Mouse (Mus musculus): ENCODE measurements around the gene Kif1b. TPM values are rescaled to one million over a fixed set of nuclear protein-coding genes. Genes with fewer than 3 reads are reported as not detected.

Kif1b gene
- total RNA-seq, 2 experiments from 2014 or later = 18.6 to 28.4 TPM

GRCm38 (mm10) chr4:149317387-149317786, 9.9 kb upstream of the Kif1b start:
- ATAC-seq (replicated peaks; ENCODE audit: poor library complexity) = no peak

DNA sequence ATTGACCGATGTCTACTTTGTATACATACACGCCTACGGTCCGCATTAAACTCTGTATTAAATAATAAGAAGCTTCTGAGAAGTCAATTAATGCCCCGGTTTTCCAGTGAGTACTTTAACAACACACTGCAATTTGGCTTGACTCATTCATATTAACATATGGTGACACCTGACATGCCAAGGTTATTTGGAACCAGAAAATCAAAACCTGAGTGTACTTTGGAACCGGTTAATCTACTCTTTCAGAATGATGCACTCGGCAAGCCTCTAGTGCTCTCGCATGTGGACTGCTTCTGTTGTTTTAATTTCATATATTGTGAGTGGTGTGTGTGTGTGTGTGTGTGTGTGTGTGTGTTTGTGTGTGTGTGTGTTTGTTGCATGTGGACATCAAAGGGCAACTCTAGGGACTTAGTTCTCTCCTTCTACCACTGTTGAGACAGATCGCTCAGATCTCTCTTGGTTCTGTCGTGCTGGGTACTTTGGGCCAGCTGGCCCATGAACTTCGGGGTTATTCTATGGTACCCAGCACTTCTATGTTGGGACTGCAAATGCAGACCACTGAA, 6.9 kb upstream of the Kif1b start:
- no peak for ATAC-seq (replicated peaks; ENCODE audit: poor library complexity)

- ATAC-seq (replicated peaks; ENCODE audit: poor library complexity) = no peak
Measured at GRCm38 (mm10) chr4:149313558-149314253, 6.2 kb upstream of the Kif1b start.

GRCm38 (mm10) chr4:149311996-149312395, 4.5 kb upstream of the Kif1b start:
- ATAC-seq (replicated peaks; ENCODE audit: poor library complexity) = no peak

- ATAC-seq (replicated peaks; ENCODE audit: poor library complexity) = no peak
Measured at GRCm38 (mm10) chr4:149308491-149308820, 963 bp upstream of the Kif1b start.

DNA sequence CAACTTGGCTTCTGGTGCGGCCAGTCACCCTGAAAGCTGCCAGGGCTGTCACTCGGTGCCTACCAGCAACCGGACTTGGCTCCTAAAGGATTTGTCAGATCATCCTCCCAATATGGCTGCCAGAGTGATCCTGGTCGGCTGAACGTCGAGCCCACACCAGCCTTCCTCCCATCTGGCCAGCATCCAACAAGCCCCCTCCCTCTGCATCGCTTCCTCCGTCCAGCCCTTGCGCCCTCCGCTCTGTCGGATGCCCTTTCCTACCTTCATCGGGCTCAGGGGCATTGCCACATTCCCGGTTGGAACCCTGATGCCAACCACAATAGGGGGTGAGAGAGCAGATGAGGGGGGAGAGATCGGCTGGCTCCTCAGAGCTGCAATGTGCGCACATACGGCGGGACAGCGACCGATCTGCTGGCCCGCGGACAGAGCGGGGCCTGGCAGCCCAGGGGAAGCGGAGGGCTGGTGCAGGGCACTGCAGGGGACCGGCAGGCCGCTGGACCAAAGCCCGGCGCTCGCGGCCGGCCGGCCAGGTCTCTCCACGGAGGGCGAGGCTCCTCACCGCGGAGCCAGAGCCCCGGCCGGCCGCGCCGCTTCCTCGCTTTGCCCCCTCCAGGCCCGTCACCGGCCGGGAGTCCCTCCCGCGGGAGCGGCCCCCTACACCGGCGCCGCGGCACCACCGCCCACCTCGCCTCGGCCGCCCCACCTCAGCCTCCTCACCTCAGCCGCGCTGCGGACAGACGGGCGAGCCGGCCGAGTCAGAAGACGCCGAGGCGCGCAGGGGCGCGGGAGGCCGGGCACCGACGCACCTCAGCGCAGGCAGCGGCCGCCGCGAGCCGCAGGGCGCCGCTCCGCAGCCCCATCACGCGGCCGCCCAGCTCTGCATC, 539 bp downstream of the Kif1b start:
- ATAC-seq (replicated peaks; ENCODE audit: poor library complexity) = no peak

GRCm38 (mm10) chr4:149305761-149306711, 1.5 kb downstream of the Kif1b start:
- no peak for ATAC-seq (replicated peaks; ENCODE audit: poor library complexity)

DNA sequence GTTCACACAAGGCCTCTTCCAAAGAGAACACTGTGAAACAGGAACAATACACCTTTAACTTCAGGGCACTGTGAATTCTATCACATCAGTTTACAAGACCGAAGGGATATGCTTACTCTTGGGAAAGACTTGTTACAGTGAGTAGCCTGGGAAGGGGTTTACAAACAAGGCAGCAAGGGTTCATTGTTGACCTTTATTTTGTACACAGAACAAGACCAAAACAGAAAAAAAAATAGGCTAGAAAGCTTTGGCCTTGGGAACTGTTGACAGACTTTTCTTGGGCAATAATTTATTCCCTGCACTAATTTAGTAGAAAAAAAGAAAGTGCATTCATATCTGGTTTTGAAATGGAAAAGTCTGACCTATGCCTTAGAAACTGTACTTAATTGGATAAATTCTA, 3.0 kb downstream of the Kif1b start:
- ATAC-seq (replicated peaks; ENCODE audit: poor library complexity) = no peak

DNA sequence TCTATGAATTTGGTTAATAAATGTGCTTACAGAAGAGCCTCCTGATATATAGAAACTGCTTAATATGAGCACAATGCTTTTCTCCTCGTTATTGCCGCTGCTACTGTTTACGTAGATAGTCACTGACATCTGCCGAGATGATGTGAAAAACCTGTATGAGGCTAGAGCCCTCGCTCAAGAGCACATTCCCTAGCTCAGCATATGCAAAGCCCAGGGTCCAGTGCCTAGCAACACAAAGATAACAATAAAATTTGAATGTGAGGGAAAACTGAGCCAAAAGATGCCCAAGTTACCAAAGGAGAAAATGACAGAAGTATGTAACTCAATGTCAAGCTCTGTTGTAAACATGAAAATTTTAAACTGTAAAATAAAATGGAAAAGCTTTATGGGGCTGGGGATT, 4.0 kb downstream of the Kif1b start:
- no peak for ATAC-seq (replicated peaks; ENCODE audit: poor library complexity)

GRCm38 (mm10) chr4:149302751-149303150, 4.7 kb downstream of the Kif1b start:
- ATAC-seq (replicated peaks; ENCODE audit: poor library complexity) = no peak

DNA sequence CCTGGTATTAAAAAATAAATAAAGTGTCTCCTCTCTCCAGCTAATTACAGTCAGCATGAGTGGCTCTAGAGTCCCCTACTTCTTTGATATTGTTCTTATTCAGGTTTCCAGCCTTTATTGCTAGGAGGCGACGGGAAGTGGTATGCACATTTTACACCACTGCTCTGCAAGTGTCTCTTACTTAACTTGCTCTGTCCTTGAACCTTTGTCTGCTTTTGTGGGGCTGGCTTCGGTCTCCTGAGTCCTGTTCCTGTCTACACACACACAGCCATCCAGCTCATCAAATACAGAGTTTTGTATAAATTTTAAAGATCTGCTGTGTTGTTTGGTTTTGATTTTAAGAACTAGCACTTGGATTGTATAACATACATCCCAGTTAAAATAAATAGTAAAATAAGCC, 5.4 kb downstream of the Kif1b start:
- no peak for ATAC-seq (replicated peaks; ENCODE audit: poor library complexity)

DNA sequence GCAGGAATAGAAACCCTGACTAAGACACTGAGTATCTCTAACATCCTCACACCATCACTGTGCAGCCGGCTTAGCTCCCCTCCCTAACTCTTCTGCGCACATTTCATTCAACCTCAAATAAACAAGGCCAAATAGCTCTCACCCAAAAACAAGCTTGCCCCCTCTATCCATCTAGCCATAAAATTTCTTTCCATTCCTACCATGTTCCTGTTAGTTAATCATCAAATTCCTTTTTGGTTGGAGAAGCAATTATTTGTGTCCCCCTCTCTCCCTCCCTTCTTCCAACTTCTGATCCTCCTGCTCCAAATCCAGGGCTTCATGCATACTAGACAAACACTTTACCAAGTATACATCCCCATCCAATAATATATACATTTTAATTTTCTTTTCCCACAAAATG, 11.0 kb downstream of the Kif1b start:
- no peak for ATAC-seq (replicated peaks; ENCODE audit: poor library complexity)

GRCm38 (mm10) chr4:149292984-149293383, 14.5 kb downstream of the Kif1b start:
- ATAC-seq (replicated peaks; ENCODE audit: poor library complexity) = no peak

DNA sequence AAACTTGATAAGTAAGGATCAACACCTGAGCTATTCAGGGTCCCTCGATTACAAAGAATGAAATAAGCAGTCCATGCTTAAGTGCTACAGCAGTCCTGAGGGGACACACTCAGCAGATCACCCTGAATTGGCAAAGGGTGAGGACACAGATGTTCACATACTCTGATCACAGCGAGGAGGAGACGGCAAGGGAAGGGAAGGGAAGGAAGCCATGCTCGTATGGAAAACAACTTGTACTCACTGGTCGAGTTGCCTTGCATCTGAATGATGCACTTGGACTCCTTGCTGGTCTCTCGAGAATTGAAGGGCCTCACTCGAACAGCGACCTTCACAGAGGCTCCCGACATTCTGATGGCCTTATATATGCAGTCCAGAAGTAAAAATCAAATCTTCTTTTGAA, 16.4 kb downstream of the Kif1b start:
- no peak for ATAC-seq (replicated peaks; ENCODE audit: poor library complexity)

- ATAC-seq (replicated peaks; ENCODE audit: poor library complexity) = no peak
Measured at GRCm38 (mm10) chr4:149290157-149290750, 17.2 kb downstream of the Kif1b start.

DNA sequence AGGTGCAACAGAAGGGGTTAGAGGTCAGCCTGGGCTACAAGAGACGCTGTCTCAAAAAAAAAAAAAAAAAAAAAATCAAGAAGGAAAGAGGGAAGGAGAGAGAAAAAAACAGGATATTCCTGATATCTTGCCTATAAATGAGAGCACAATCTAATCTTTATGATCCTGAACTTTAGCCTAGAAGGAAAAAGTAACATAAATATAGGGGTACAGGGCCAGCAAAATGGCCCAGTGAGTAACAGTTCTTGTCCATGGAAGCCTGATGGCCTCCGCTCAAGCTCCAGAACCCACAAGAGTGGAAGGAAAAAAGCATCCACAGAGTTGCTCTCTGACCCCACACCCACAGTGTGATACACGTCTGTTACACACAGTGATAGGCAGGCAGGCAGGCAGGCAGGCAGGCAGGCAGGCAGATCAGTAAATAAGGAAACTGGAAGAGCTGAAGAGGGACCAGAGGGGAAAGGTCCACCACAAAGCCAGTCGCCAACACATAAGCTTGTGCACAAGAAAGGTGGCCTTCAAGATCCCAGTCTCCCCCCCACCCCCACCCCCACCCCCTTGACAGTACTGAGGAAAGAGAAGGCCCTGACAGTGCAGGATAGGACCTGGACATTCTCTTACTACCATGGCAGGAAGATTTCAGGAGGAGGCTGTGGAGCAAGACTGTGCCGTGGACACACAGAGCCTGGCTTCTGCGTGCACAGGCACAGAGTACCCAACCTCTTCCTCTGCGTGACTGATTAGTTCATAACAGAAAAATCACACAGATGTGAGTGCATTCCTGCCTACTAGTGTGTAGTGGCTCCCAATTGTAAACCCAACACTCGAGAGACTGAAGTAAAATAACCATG, 21.0 kb downstream of the Kif1b start:
- ATAC-seq (replicated peaks; ENCODE audit: poor library complexity) = no peak

GRCm38 (mm10) chr4:149285691-149286090, 21.8 kb downstream of the Kif1b start:
- ATAC-seq (replicated peaks; ENCODE audit: poor library complexity) = no peak

DNA sequence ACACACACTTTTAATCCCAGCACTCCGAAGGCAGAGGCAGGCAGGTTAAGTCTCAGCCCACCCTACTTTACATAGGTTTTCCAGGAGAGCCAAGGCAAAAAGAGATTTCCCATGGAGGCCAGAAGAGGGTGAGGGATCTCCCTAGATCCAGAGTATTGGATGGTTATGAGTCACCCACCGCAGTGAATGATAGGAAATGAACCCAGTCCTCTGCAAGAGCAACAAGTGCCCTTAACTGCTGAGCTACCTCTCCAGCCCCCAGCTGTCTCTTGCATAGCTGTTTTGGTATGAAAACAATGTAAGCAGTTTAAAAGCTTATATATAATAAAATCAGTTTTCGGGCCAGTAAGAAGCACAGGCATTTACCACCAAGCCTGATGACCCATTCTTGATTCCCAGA, 24.5 kb downstream of the Kif1b start:
- no peak for ATAC-seq (replicated peaks; ENCODE audit: poor library complexity)

DNA sequence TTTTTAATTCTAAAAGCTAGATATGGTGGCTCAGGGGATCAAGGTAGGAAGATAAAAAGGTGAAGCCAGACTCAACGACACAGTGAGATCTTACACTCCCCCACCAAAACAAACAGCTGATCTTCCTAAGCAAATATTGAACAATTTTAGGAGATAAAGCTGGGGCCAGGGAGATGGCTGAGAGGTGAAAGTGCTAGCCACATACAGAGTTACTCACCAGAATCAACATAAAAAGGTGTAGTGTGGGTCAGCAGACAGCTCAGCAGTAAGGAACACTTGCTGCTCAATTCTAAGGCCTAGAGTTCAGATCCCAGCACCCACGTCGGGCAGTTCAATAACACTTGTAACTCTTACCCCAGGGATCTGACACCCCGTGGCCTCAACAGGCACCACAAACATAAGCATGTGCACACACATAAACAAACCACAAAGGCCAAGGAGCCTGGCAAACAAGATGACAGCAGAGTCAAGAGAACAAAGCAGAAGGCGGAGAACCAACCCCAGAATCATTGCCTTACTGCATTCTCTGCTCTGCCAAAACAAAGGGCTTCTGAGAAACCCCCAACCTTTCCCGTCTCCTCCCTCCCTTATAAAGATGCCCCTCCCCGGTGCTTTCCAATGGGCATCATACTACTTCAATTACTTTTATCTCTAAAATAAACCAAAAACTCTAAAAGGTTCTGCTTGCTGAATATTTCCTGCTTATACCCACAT, 25.3 kb downstream of the Kif1b start:
- ATAC-seq (replicated peaks; ENCODE audit: poor library complexity) = no peak

Data from megakaryocyte progenitor cell, adult 5-6 weeks (primary cell).